Mouse (Mus musculus) liver, embryonic 14.5 days (tissue): ENCODE data around the gene 3110040M04Rik.
"Not testable (repeated sequence)": the region's sequence is repeated elsewhere in the genome, so short reads cannot be mapped to it uniquely, and the experiment has no call there.

ENCODE experiments used
- CTCF ChIP-seq: IDR thresholded peaks from 2 replicates; pipeline ENCODE4 v1.5.1; 2016; ENCODE audit warnings: antibody characterized with exemption, low read depth, control low read depth
- EP300 ChIP-seq: IDR thresholded peaks from 2 replicates; pipeline ENCODE4 v1.6.1; 2016; ENCODE audit warnings: antibody characterized with exemption, low read depth

GRCm38 (mm10) chr1:151196690-151197089, 7.2 kb upstream of the 3110040M04Rik start:
- TF ChIP-seq CTCF, EP300: not testable (repeated sequence)
